Mouse (Mus musculus) MEL (cell line): ENCODE data around the gene Padi4. TPM values are rescaled to one million over a fixed set of nuclear protein-coding genes. Genes with fewer than 3 reads are reported as not detected.

Experiments used
- DNase-seq: peaks from one replicate; pipeline ENCODE4 v3.0.0; 2011; ENCODE audit warnings: low read depth, low spot score
- H3K27ac ChIP-seq: 2 replicates; pipeline ENCODE4 v1.5.1; 2012; ENCODE audit warnings: low read depth, mild to moderate bottlenecking, control low read depth, low read length, moderate library complexity; ENCODE audit not compliant: control insufficient read depth
- H3K27me3 ChIP-seq, 2 experiments: fragments of 150-350 bp in 1 of 2; sonication (generic) in 1 of 2; 2 replicates each; pipeline ENCODE4 v1.6.1; 2012; ENCODE audit warnings: low read length in 2 of 2, mild to moderate bottlenecking in 2 of 2, improper control_type of control experiment in 1 of 2, moderate library complexity in 1 of 2; ENCODE audit not compliant: insufficient read depth in 2 of 2, control insufficient read depth in 1 of 2
- H3K36me3 ChIP-seq, 2 experiments: 2 replicates each; pipeline ENCODE4 v1.6.1; 2012 to 2014; ENCODE audit warnings: low read length in 2 of 2, improper control_type of control experiment in 1 of 2, inconsistent platforms in 1 of 2, mild to moderate bottlenecking in 1 of 2; ENCODE audit not compliant: insufficient read depth in 2 of 2, control insufficient read depth in 1 of 2
- H3K4me1 ChIP-seq, 2 experiments: fragments of 150-350 bp in 1 of 2; sonication (generic) in 1 of 2; 2 replicates each; pipeline ENCODE4 v1.6.1; 2012; ENCODE audit warnings: low read length in 2 of 2, improper control_type of control experiment in 1 of 2, mild to moderate bottlenecking in 1 of 2; ENCODE audit not compliant: insufficient read depth in 2 of 2, control insufficient read depth in 1 of 2
- H3K4me3 ChIP-seq, 2 experiments: fragments of 150-350 bp in 1 of 2; sonication (generic) in 1 of 2; 2 replicates each; pipeline ENCODE4 v1.5.1; 2012; ENCODE audit warnings: low read depth in 2 of 2, low read length in 2 of 2, mild to moderate bottlenecking in 2 of 2, moderate library complexity in 2 of 2, control low read depth in 1 of 2, improper control_type of control experiment in 1 of 2; ENCODE audit not compliant: control insufficient read depth in 1 of 2, insufficient read depth in 1 of 2
- H3K79me2 ChIP-seq: 2 replicates; pipeline ENCODE4 v1.6.1; 2012; ENCODE audit warnings: mild to moderate bottlenecking, low read length, moderate library complexity; ENCODE audit not compliant: control insufficient read depth, poor library complexity, insufficient read depth
- H3K9ac ChIP-seq: 2 replicates; pipeline ENCODE4 v1.6.1; 2012; ENCODE audit warnings: low read depth, mild to moderate bottlenecking, control low read depth, low read length, moderate library complexity; ENCODE audit not compliant: control insufficient read depth, poor library complexity, severe bottlenecking
- H3K9me3 ChIP-seq: fragments of 150-350 bp; sonication (generic); replicated peaks from 2 replicates; pipeline ENCODE4 v1.6.1; 2012; ENCODE audit warnings: mild to moderate bottlenecking, low read length, improper control_type of control experiment, moderate library complexity; ENCODE audit not compliant: insufficient read depth
- BHLHE40 ChIP-seq: IDR thresholded peaks from 2 replicates; pipeline ENCODE4 v1.6.1; 2012; ENCODE audit warnings: low read depth, mild to moderate bottlenecking, inconsistent platforms, low read length, improper control_type of control experiment, borderline replicate concordance
- CHD1 ChIP-seq: IDR thresholded peaks from 2 replicates; pipeline ENCODE4 v1.6.1; 2012; ENCODE audit warnings: low read depth, mild to moderate bottlenecking, inconsistent platforms, low read length, improper control_type of control experiment
- CTCF ChIP-seq, 3 experiments: IDR thresholded peaks in 2 of 3; conservative IDR thresholded peaks in 1 of 3; 2 replicates each; pipeline ENCODE4 v1.5.1; 2011 to 2012; ENCODE audit warnings: low read length in 3 of 3, low read depth in 2 of 3, mild to moderate bottlenecking in 2 of 3, improper control_type of control experiment in 1 of 3, inconsistent platforms in 1 of 3, mixed read lengths in 1 of 3, moderate library complexity in 1 of 3; ENCODE audit not compliant: control insufficient read depth in 1 of 3, insufficient read depth in 1 of 3, poor library complexity in 1 of 3, severe bottlenecking in 1 of 3
- E2F4 ChIP-seq: IDR thresholded peaks from 2 replicates; pipeline ENCODE4 v1.6.1; 2011; ENCODE audit warnings: low read depth, low read length, improper control_type of control experiment, borderline replicate concordance
- ELF1 ChIP-seq: IDR thresholded peaks from 2 replicates; pipeline ENCODE4 v1.6.1; 2014; ENCODE audit warnings: low read depth, mild to moderate bottlenecking, inconsistent platforms, low read length, improper control_type of control experiment, moderate library complexity
- ETS1 ChIP-seq: IDR thresholded peaks from 2 replicates; pipeline ENCODE4 v1.6.1; 2012; ENCODE audit warnings: low read depth, mild to moderate bottlenecking, inconsistent platforms, low read length, improper control_type of control experiment, moderate library complexity
- GABPA ChIP-seq: IDR thresholded peaks from 2 replicates; pipeline ENCODE4 v1.6.1; 2012; ENCODE audit warnings: low read depth, mild to moderate bottlenecking, inconsistent platforms, low read length, improper control_type of control experiment, moderate library complexity
- GATA1 ChIP-seq: IDR thresholded peaks from 2 replicates; pipeline ENCODE4 v1.6.1; 2011; ENCODE audit warnings: low read depth, low read length, improper control_type of control experiment
- JUND ChIP-seq: IDR thresholded peaks from 2 replicates; pipeline ENCODE4 v1.6.1; 2011; ENCODE audit warnings: low read depth, mild to moderate bottlenecking, improper control_type of control experiment, low read length
- KAT2A ChIP-seq: conservative IDR thresholded peaks from 2 replicates; pipeline ENCODE4 v1.6.1; 2012; ENCODE audit warnings: low read depth, low read length, improper control_type of control experiment, inconsistent platforms
- MAX ChIP-seq: IDR thresholded peaks from 2 replicates; pipeline ENCODE4 v1.6.1; 2011; ENCODE audit warnings: low read length, improper control_type of control experiment
- MAZ ChIP-seq: IDR thresholded peaks from 2 replicates; pipeline ENCODE4 v1.6.1; 2012; ENCODE audit warnings: low read depth, mild to moderate bottlenecking, inconsistent platforms, low read length, improper control_type of control experiment
- MEF2A ChIP-seq: IDR thresholded peaks from 2 replicates; pipeline ENCODE4 v1.6.1; 2014; ENCODE audit warnings: low read depth, mild to moderate bottlenecking, inconsistent platforms, low read length, improper control_type of control experiment; ENCODE audit not compliant: poor library complexity, insufficient replicate concordance, severe bottlenecking; ENCODE audit errors: extremely low read depth
- MXI1 ChIP-seq: IDR thresholded peaks from 2 replicates; pipeline ENCODE4 v1.6.1; 2011; ENCODE audit warnings: mild to moderate bottlenecking, low read depth, low read length, improper control_type of control experiment
- MYB ChIP-seq: IDR thresholded peaks from 2 replicates; pipeline ENCODE4 v1.6.1; 2011; ENCODE audit warnings: mild to moderate bottlenecking, low read depth, low read length, improper control_type of control experiment
- MYC ChIP-seq: IDR thresholded peaks from 2 replicates; pipeline ENCODE4 v1.6.1; 2011; ENCODE audit warnings: low read depth, mild to moderate bottlenecking, low read length, improper control_type of control experiment, moderate library complexity
- NELFE ChIP-seq: IDR thresholded peaks from 2 replicates; pipeline ENCODE4 v1.6.1; 2011; ENCODE audit warnings: low read depth, low read length, improper control_type of control experiment
- POLR2A ChIP-seq, 2 experiments: IDR thresholded peaks; 2 replicates each; pipeline ENCODE4 v1.6.1; 2011 to 2012; ENCODE audit warnings: low read length in 2 of 2, mild to moderate bottlenecking in 2 of 2, control low read depth in 1 of 2, improper control_type of control experiment in 1 of 2, low read depth in 1 of 2, moderate library complexity in 1 of 2; ENCODE audit not compliant: control insufficient read depth in 1 of 2, insufficient read depth in 1 of 2, poor library complexity in 1 of 2
- RAD21 ChIP-seq: IDR thresholded peaks from 2 replicates; pipeline ENCODE4 v1.6.1; 2011; ENCODE audit warnings: mild to moderate bottlenecking, low read depth, low read length, improper control_type of control experiment
- SIN3A ChIP-seq: IDR thresholded peaks from 2 replicates; pipeline ENCODE4 v1.6.1; 2012; ENCODE audit warnings: low read length, improper control_type of control experiment, inconsistent platforms
- SMC3 ChIP-seq: IDR thresholded peaks from 2 replicates; pipeline ENCODE4 v1.6.1; 2011; ENCODE audit warnings: low read depth, low read length, improper control_type of control experiment
- TAL1 ChIP-seq: IDR thresholded peaks from 2 replicates; pipeline ENCODE4 v1.6.1; 2012; ENCODE audit warnings: mild to moderate bottlenecking, inconsistent platforms, low read length, moderate library complexity, mixed read lengths
- UBTF ChIP-seq: IDR thresholded peaks from 2 replicates; pipeline ENCODE4 v1.6.1; 2012; ENCODE audit warnings: low read depth, mild to moderate bottlenecking, inconsistent platforms, low read length, improper control_type of control experiment, moderate library complexity, borderline replicate concordance; ENCODE audit not compliant: insufficient read depth
- ZC3H11A ChIP-seq: IDR thresholded peaks from 2 replicates; pipeline ENCODE4 v1.6.1; 2012; ENCODE audit warnings: low read depth, mild to moderate bottlenecking, inconsistent platforms, low read length, improper control_type of control experiment
- ZKSCAN1 ChIP-seq: IDR thresholded peaks from 2 replicates; pipeline ENCODE4 v1.6.1; 2012; ENCODE audit warnings: low read depth, mild to moderate bottlenecking, inconsistent platforms, low read length, improper control_type of control experiment, moderate library complexity
- polyA plus RNA-seq, 2 experiments: library from polyadenylated mRNA; stranded (reverse) in 1 of 2; unstranded in 1 of 2; fragments of >175 nt in 1 of 2; fragments of >200 nt in 1 of 2; gene quantifications; 2 replicates each; pipeline versions ENCODE4 v1.2.1 to v1.2.4; 2012; ENCODE audit warnings: low replicate concordance in 2 of 2, low read depth in 1 of 2; ENCODE audit not compliant: insufficient read length in 2 of 2, insufficient read depth in 1 of 2, missing spikeins in 1 of 2
- total RNA-seq: library from RNA; depleted of rRNA; stranded (reverse); fragments of 300-350 nt; gene quantifications from 2 replicates; pipeline ENCODE4 v1.2.3, GENCODE M21; 2012

The Padi4 gene
- total and polyA plus RNA-seq, 3 experiments, result not detected

GRCm38 (mm10) chr4:140793795-140794194 lies 19.8 kb upstream of the Padi4 start:
- Histone ChIP-seq H3K36me3 (peaks cover 0 to 5% of the 10 kb centered on the region in 2 experiments; a peak in 2 of 4 replicates), H3K27me3 (no peaks in the 10 kb centered on the region), H3K9me3 (no peaks in the 10 kb centered on the region), H3K79me2 (no peaks in the 10 kb centered on the region), H3K4me3 (no peak overlapping the region), H3K9ac (no peak overlapping the region), H3K4me1 (no peaks in the 10 kb centered on the region), H3K27ac (no peak overlapping the region)
- TF ChIP-seq BHLHE40 (no peak), SIN3A (no peak), KAT2A (no peak), MXI1 (no peak), ZKSCAN1 (no peak), TAL1 (no peak), CTCF (IDR thresholded peaks at IDR 0.05 in 2 of 3, conservative IDR thresholded peaks at IDR 0.05 in 1 of 3; ENCODE audit: control insufficient read depth in 1 of 3, insufficient read depth in 1 of 3, low read depth in 2 of 3, low read length in 3 of 3, poor library complexity in 1 of 3, severe bottlenecking in 1 of 3) (peak in 2 of 3 experiments; percentile 25 to 50; a peak in 3 of 6 replicates)
- no peak for DNase-seq

GRCm38 (mm10) chr4:140792584-140792983 lies 18.5 kb upstream of the Padi4 start:
- H3K4me3 ChIP-seq, result no peak overlapping the region

GRCm38 (mm10) chr4:140791071-140791470 lies 17.0 kb upstream of the Padi4 start:
- no peaks in the 10 kb centered on the region for H3K4me1 ChIP-seq
- TF ChIP-seq SIN3A, result no peak
- no peak for TF ChIP-seq MAX
- no peak for TF ChIP-seq GABPA
- no peak for TF ChIP-seq ZKSCAN1
- TF ChIP-seq BHLHE40, result no peak
- no peak for TF ChIP-seq UBTF
- TF ChIP-seq ELF1, result no peak
- TF ChIP-seq TAL1, result no peak
- TF ChIP-seq GATA1, result no peak
- TF ChIP-seq KAT2A, result no peak
- no peak for TF ChIP-seq CHD1
- TF ChIP-seq E2F4, result no peak
- no peak for TF ChIP-seq SMC3
- no peak for TF ChIP-seq ZC3H11A
- TF ChIP-seq MEF2A, result no peak
- no peak for TF ChIP-seq POLR2A (IDR thresholded peaks at IDR 0.05; ENCODE audit: control insufficient read depth in 1 of 2, insufficient read depth in 1 of 2, low read depth in 1 of 2, low read length in 2 of 2, poor library complexity in 1 of 2)
- no peak for TF ChIP-seq ETS1
- TF ChIP-seq MYC, result no peak
- TF ChIP-seq CTCF (IDR thresholded peaks at IDR 0.05 in 2 of 3, conservative IDR thresholded peaks at IDR 0.05 in 1 of 3; ENCODE audit: control insufficient read depth in 1 of 3, insufficient read depth in 1 of 3, low read depth in 2 of 3, low read length in 3 of 3, poor library complexity in 1 of 3, severe bottlenecking in 1 of 3), result no peak
- TF ChIP-seq, all 39 proteins: peak for 0
- no peaks in the 10 kb centered on the region for H3K79me2 ChIP-seq
- DNase-seq, result no peak
- H3K9me3 ChIP-seq, result no peaks in the 10 kb centered on the region
- H3K4me3 ChIP-seq, result no peak overlapping the region
- peaks cover 0 to 14% of the 10 kb centered on the region in 2 experiments; a peak in 2 of 4 replicates for H3K36me3 ChIP-seq
- no peaks in the 10 kb centered on the region for H3K27me3 ChIP-seq
- H3K9ac ChIP-seq, result no peak overlapping the region
- no peak overlapping the region for H3K27ac ChIP-seq

More at GRCm38 (mm10) chr4:140792584-140792983, 18.5 kb upstream of the Padi4 start:
- H3K4me1 ChIP-seq, result no peaks in the 10 kb centered on the region
- TF ChIP-seq JUND (no peak), MAZ (no peak), NELFE (no peak), E2F4 (no peak), RAD21 (no peak), GATA1 (no peak), CTCF (IDR thresholded peaks at IDR 0.05 in 2 of 3, conservative IDR thresholded peaks at IDR 0.05 in 1 of 3; ENCODE audit: control insufficient read depth in 1 of 3, insufficient read depth in 1 of 3, low read depth in 2 of 3, low read length in 3 of 3, poor library complexity in 1 of 3, severe bottlenecking in 1 of 3) (no peak), MYB (no peak)
- no peaks in the 10 kb centered on the region for H3K79me2 ChIP-seq
- no peaks in the 10 kb centered on the region for H3K9me3 ChIP-seq
- no peaks in the 10 kb centered on the region for H3K27me3 ChIP-seq
- DNase-seq, result no peak
- H3K27ac ChIP-seq, result no peak overlapping the region
- no peak overlapping the region for H3K9ac ChIP-seq
- peaks cover 0 to 6% of the 10 kb centered on the region in 2 experiments; a peak in 2 of 4 replicates for H3K36me3 ChIP-seq
